Mouse (Mus musculus): ENCODE measurements around the gene Greb1. TPM values are rescaled to one million over a fixed set of nuclear protein-coding genes. Genes with fewer than 3 reads are reported as not detected.

Gene Greb1
- polyA plus RNA-seq, 1 experiment = 0.44 TPM

- TF ChIP-seq POLR2A (IDR thresholded peaks at IDR 0.05; ENCODE audit: insufficient read length, low read depth) (no peak), POLR2AphosphoS2 (IDR thresholded peaks at IDR 0.05; ENCODE audit: insufficient read length, low read depth) (no peak), E2F4 (IDR thresholded peaks at IDR 0.05; ENCODE audit: insufficient read depth) (no peak), SRF (IDR thresholded peaks at IDR 0.05; ENCODE audit: control insufficient read depth, insufficient read length, low read depth) (no peak), USF1 (IDR thresholded peaks at IDR 0.05; ENCODE audit: low read depth) (no peak), TCF12 (IDR thresholded peaks at IDR 0.05; ENCODE audit: insufficient read depth, poor library complexity, severe bottlenecking) (no peak), MYOG (IDR thresholded peaks at IDR 0.05; ENCODE audit: control insufficient read depth in 1 of 3, insufficient read depth in 1 of 3, insufficient read length in 2 of 3, low read depth in 2 of 3) (no peak), MYOD1 (IDR thresholded peaks at IDR 0.05; ENCODE audit: control insufficient read depth in 1 of 3, insufficient read length in 2 of 3, low read depth in 2 of 3) (no peak), CEBPB (IDR thresholded peaks at IDR 0.05; ENCODE audit: insufficient read depth, poor library complexity, severe bottlenecking) (no peak), MAX (IDR thresholded peaks at IDR 0.05; ENCODE audit: low read depth) (no peak), TCF3 (IDR thresholded peaks at IDR 0.05; ENCODE audit: insufficient read length, low read depth) (no peak), REST (IDR thresholded peaks at IDR 0.05; ENCODE audit: insufficient read depth, insufficient read length) (no peak)
- no peak overlapping the region for H3K4me3 ChIP-seq
- H3K27me3 ChIP-seq (ENCODE audit: control insufficient read depth, insufficient read depth, insufficient read length) = no peaks in the 10 kb centered on the region
- no peak overlapping the region for H3K4me2 ChIP-seq (ENCODE audit: low read depth)
- H3ac ChIP-seq (ENCODE audit: control insufficient read depth, insufficient read length) = no peak overlapping the region
- peaks cover 19% of the 10 kb centered on the region for H3K36me3 ChIP-seq (ENCODE audit: control insufficient read depth, insufficient read depth)
- H3K79me2 ChIP-seq (ENCODE audit: control insufficient read depth, insufficient read depth) = peaks cover 13% of the 10 kb centered on the region
These were observed 17.8 kb upstream of the Greb1 start for GRCm38 (mm10) chr12:16818513-16818912.

- H3K27me3 ChIP-seq (ENCODE audit: control insufficient read depth, insufficient read depth, insufficient read length) = no peaks in the 10 kb centered on the region
- peaks cover 27% of the 10 kb centered on the region for H3K79me2 ChIP-seq (ENCODE audit: control insufficient read depth, insufficient read depth)
- H3K36me3 ChIP-seq (ENCODE audit: control insufficient read depth, insufficient read depth) = peaks cover 11% of the 10 kb centered on the region
- no peak for TF ChIP-seq POLR2A (IDR thresholded peaks at IDR 0.05; ENCODE audit: insufficient read length, low read depth)
- TF ChIP-seq REST (IDR thresholded peaks at IDR 0.05; ENCODE audit: insufficient read depth, insufficient read length) = no peak
- no peak for TF ChIP-seq TCF12 (IDR thresholded peaks at IDR 0.05; ENCODE audit: insufficient read depth, poor library complexity, severe bottlenecking)
- no peak for TF ChIP-seq POLR2AphosphoS2 (IDR thresholded peaks at IDR 0.05; ENCODE audit: insufficient read length, low read depth)
- TF ChIP-seq MYOD1 (IDR thresholded peaks at IDR 0.05; ENCODE audit: control insufficient read depth in 1 of 3, insufficient read length in 2 of 3, low read depth in 2 of 3) = no peak
- no peak for TF ChIP-seq CEBPB (IDR thresholded peaks at IDR 0.05; ENCODE audit: insufficient read depth, poor library complexity, severe bottlenecking)
- no peak for TF ChIP-seq E2F4 (IDR thresholded peaks at IDR 0.05; ENCODE audit: insufficient read depth)
- no peak for TF ChIP-seq SRF (IDR thresholded peaks at IDR 0.05; ENCODE audit: control insufficient read depth, insufficient read length, low read depth)
- no peak overlapping the region for H3K4me3 ChIP-seq
- H3K4me2 ChIP-seq (ENCODE audit: low read depth) = no peak overlapping the region
- no peak overlapping the region for H3ac ChIP-seq (ENCODE audit: control insufficient read depth, insufficient read length)
These were observed 16.5 kb upstream of the Greb1 start for GRCm38 (mm10) chr12:16817147-16817546.

GRCm38 (mm10) chr12:16811477-16811876 is 10.8 kb upstream of the Greb1 start:
- Histone ChIP-seq H3K79me2 (ENCODE audit: control insufficient read depth, insufficient read depth) (peaks cover 34% of the 10 kb centered on the region), H3K36me3 (ENCODE audit: control insufficient read depth, insufficient read depth) (no peaks in the 10 kb centered on the region), H3ac (ENCODE audit: control insufficient read depth, insufficient read length) (peak overlapping the region; percentile 41), H3K4me3 (peak overlapping the region; percentile 45), H3K27me3 (ENCODE audit: control insufficient read depth, insufficient read depth, insufficient read length) (no peaks in the 10 kb centered on the region), H3K4me2 (ENCODE audit: low read depth) (peak overlapping the region; percentile 68)
- TF ChIP-seq TCF3 (IDR thresholded peaks at IDR 0.05; ENCODE audit: insufficient read length, low read depth) = no peak
- no peak for TF ChIP-seq E2F4 (IDR thresholded peaks at IDR 0.05; ENCODE audit: insufficient read depth)
- TF ChIP-seq POLR2A (IDR thresholded peaks at IDR 0.05; ENCODE audit: insufficient read length, low read depth) = no peak
- no peak for TF ChIP-seq MAX (IDR thresholded peaks at IDR 0.05; ENCODE audit: low read depth)
- no peak for TF ChIP-seq TCF12 (IDR thresholded peaks at IDR 0.05; ENCODE audit: insufficient read depth, poor library complexity, severe bottlenecking)
- no peak for TF ChIP-seq POLR2AphosphoS2 (IDR thresholded peaks at IDR 0.05; ENCODE audit: insufficient read length, low read depth)
- TF ChIP-seq SRF (IDR thresholded peaks at IDR 0.05; ENCODE audit: control insufficient read depth, insufficient read length, low read depth) = no peak

- Histone ChIP-seq H3K4me2 (ENCODE audit: low read depth) (peak within 1 kb of the TSS; percentile 68), H3K36me3 (ENCODE audit: control insufficient read depth, insufficient read depth) (no peaks in the 10 kb centered on the region), H3K4me3 (peak within 1 kb of the TSS; percentile 45), H3K27me3 (ENCODE audit: control insufficient read depth, insufficient read depth, insufficient read length) (no peaks in the 10 kb centered on the region), H3ac (ENCODE audit: control insufficient read depth, insufficient read length) (peak within 1 kb of the TSS; percentile 41), H3K79me2 (ENCODE audit: control insufficient read depth, insufficient read depth) (peaks cover 31% of the 10 kb centered on the region)
- TF ChIP-seq CEBPB (IDR thresholded peaks at IDR 0.05; ENCODE audit: insufficient read depth, poor library complexity, severe bottlenecking) (no peak), POLR2A (IDR thresholded peaks at IDR 0.05; ENCODE audit: insufficient read length, low read depth) (peak; percentile 85), POLR2AphosphoS2 (IDR thresholded peaks at IDR 0.05; ENCODE audit: insufficient read length, low read depth) (peak; percentile 70), MYOD1 (IDR thresholded peaks at IDR 0.05; ENCODE audit: control insufficient read depth in 1 of 3, insufficient read length in 2 of 3, low read depth in 2 of 3) (no peak)
These were observed 10.1 kb upstream of the Greb1 start, which contains the start of gene E2f6 for GRCm38 (mm10) chr12:16810525-16811431. Gene E2f6, plus strand, starts transcription at chr12:16810963.

GRCm38 (mm10) chr12:16808045-16808444 is 7.4 kb upstream of the Greb1 start:
- Histone ChIP-seq H3ac (ENCODE audit: control insufficient read depth, insufficient read length) (no peak overlapping the region), H3K4me2 (ENCODE audit: low read depth) (no peak overlapping the region), H3K36me3 (ENCODE audit: control insufficient read depth, insufficient read depth) (no peaks in the 10 kb centered on the region), H3K27me3 (ENCODE audit: control insufficient read depth, insufficient read depth, insufficient read length) (no peaks in the 10 kb centered on the region), H3K79me2 (ENCODE audit: control insufficient read depth, insufficient read depth) (peaks cover 16% of the 10 kb centered on the region), H3K4me3 (no peak overlapping the region)
- TF ChIP-seq E2F4 (IDR thresholded peaks at IDR 0.05; ENCODE audit: insufficient read depth) (no peak), MYOD1 (IDR thresholded peaks at IDR 0.05; ENCODE audit: control insufficient read depth in 1 of 3, insufficient read length in 2 of 3, low read depth in 2 of 3) (peak in 2 of 3 experiments; percentile 6 to 12)

Measured in myocyte (in vitro differentiated cells).